Mouse (Mus musculus) monocyte, adult 59 days (primary cell): ENCODE results near the gene Fam217b. TPM values are rescaled to one million over a fixed set of nuclear protein-coding genes. Genes with fewer than 3 reads are reported as not detected.

ENCODE experiments used
- total RNA-seq, 2 experiments: library from RNA; stranded (reverse); gene quantifications; one replicate each; pipeline ENCODE4 v1.2.4; 2023

The Fam217b gene
- 10 to 100 TPM in 1 of 2 experiments, 1 to 10 TPM in 1; 7.3 to 11.1 TPM for total RNA-seq

DNA sequence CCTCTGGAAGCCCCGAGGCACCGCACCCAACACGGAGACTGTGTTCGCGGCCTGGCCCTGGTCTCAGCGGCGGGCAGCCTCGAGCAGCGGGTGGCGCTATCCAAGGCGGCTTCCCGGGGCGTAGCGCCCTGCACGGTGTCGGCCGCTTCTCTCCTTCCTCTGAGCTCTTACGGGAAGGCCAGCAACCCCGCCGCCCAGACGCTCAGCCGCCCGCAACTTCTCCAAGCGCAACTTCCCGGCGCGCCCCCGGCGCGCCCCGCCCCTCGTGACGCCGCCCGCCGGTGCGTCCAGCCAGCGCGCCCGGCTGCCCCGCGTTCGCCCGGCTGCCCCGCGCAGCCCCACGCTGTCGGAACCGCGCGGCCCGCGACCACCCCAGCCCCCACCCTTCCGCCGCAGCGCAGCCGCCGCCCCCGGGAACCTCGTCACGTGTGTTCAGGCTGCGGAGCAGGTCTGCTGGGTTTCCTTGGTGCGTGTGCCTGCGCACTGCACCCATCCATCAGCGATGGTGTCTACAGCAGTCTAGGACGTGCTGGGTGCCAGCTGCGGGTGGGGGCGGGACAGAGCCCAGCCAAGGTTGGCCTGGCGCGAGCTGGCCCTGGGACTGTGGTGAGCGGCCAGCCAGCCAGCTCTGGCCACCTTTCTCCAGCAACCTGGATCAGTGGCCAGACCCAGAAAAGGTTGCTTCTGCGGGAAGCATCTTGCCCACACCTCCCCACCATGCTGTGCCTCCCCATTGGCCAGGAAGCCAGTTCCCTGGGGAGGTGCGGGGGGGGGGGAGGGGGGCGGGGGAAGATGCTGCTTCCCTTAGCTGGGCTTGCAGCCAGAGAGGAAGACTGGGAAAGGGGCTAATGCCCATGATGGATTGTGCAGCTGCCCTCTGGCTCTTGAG, at the start of gene Fam217b, which contains the start of gene Ppp1r3d:
Gene Fam217b (plus strand): TSS at position 264 of the 889 bp plus-strand sequence.
Gene Ppp1r3d (minus strand): TSS at position 212 of the 889 bp plus-strand sequence.

DNA sequence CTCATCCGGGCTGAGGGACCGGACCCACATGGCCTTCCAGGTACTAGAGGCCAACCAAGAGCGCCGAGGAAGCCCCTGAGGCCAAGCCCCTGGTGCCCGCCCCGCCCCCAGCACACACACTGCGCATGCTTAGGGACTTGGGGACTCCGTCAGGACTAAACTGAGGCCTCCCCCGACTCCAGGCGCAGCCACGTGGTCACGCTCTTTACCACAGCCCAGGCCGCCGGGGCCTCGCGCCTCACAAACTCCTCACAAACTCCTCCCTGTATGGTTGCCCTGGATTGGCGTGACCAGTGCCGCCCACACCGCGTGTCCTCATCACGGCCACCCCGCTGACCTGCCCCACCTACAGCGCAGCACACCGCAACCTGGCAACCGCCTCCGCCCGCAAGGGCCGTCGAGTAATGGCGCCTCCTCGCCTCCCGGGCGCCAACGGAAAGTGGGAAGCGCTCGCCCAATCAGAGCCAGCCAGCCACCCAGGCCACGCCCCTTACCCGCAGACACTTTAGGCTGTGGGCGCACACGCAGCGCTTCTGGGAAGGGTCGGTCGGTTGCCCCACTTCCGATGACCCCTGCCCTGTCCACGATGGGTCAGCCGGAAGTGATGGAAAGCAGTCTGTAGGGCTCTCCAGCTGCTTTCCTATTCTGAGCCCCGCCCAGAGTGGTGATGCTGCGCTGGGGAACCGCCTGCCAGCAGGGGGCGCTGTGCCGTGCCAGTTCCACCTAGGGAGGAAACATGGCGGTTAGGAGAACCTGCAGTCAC, 7.1 kb upstream of the Fam217b start, which contains the start of gene Sycp2:
Gene Sycp2 (minus strand): TSS at position 633 of the 763 bp plus-strand sequence.

DNA sequence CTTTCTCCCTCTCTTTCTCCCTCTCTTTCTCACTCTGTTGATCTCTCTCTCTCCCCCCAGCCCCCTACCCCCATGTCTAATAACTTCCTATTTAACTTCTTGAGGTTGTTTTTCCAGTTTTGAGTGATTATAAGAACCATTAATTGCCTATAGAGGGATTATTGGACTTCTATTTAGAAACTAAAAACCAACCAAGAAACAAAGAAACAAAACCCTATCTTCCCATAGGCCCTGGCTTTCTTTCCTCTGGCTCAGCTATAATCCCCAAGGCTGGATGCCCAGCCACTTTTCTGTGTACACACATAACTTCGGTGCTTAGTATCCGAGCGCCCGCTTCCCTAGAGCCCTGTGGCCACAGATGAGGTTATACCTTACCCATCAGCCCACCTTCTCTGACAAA, 15.9 kb downstream of the Fam217b start, which contains the start of gene Cdh26:
Gene Cdh26 (plus strand): TSS at position 301 of the 400 bp plus-strand sequence.

Other genes starting within 250 kb of the Fam217b start
- under 1 TPM; 0.09 to 0.71 TPM for gene Sycp2, start 6.8 kb upstream of the Fam217b start, total RNA-seq
- gene Ppp1r3d, start 52 bp upstream of the Fam217b start, total RNA-seq: 1 to 10 TPM; 3.6 to 3.8 TPM
- not detected for gene Cdh26, start 16.0 kb downstream of the Fam217b start, total RNA-seq